Mouse (Mus musculus): ENCODE data around the gene Slc41a2. TPM values are rescaled to one million over a fixed set of nuclear protein-coding genes. Genes with fewer than 3 reads are reported as not detected.

Slc41a2 gene
- polyA plus RNA-seq, 1 experiment = not detected

GRCm38 (mm10) chr10:83294746-83295145 lies 42.9 kb downstream of the Slc41a2 start:
- Histone ChIP-seq H3K4me1 (ENCODE audit: control insufficient read depth, insufficient read depth, low read length) (no peaks in the 10 kb centered on the region), H3K27ac (ENCODE audit: insufficient read depth, low read length) (no peak overlapping the region), H3K4me3 (ENCODE audit: low read depth, low read length) (no peak overlapping the region), H3K9ac (ENCODE audit: low read depth, poor library complexity, severe bottlenecking) (no peak overlapping the region), H3K9me3 (replicated peaks; ENCODE audit: control insufficient read depth, insufficient read depth, low read length, poor library complexity, severe bottlenecking) (no peaks in the 10 kb centered on the region), H3K36me3 (ENCODE audit: control insufficient read depth, insufficient read depth, low read length, poor library complexity, severe bottlenecking) (no peaks in the 10 kb centered on the region), H3K27me3 (ENCODE audit: control insufficient read depth, insufficient read depth, low read length, poor library complexity, severe bottlenecking) (no peaks in the 10 kb centered on the region)
- TF ChIP-seq EP300 (IDR thresholded peaks at IDR 0.05; ENCODE audit: insufficient read depth, low read depth, low read length) (no peak), CTCF (IDR thresholded peaks at IDR 0.05; ENCODE audit: low read depth, low read length) (no peak), POLR2A (IDR thresholded peaks at IDR 0.05; ENCODE audit: insufficient read depth, low read length) (no peak)

- Histone ChIP-seq H3K4me1 (ENCODE audit: control insufficient read depth, insufficient read depth, low read length) (no peaks in the 10 kb centered on the region), H3K27ac (ENCODE audit: insufficient read depth, low read length) (no peak overlapping the region), H3K36me3 (ENCODE audit: control insufficient read depth, insufficient read depth, low read length, poor library complexity, severe bottlenecking) (no peaks in the 10 kb centered on the region), H3K4me3 (ENCODE audit: low read depth, low read length) (no peak overlapping the region), H3K9ac (ENCODE audit: low read depth, poor library complexity, severe bottlenecking) (no peak overlapping the region), H3K27me3 (ENCODE audit: control insufficient read depth, insufficient read depth, low read length, poor library complexity, severe bottlenecking) (no peaks in the 10 kb centered on the region), H3K9me3 (replicated peaks; ENCODE audit: control insufficient read depth, insufficient read depth, low read length, poor library complexity, severe bottlenecking) (no peaks in the 10 kb centered on the region)
- TF ChIP-seq EP300 (IDR thresholded peaks at IDR 0.05; ENCODE audit: insufficient read depth, low read depth, low read length) = no peak
These were observed 44.3 kb downstream of the Slc41a2 start for GRCm38 (mm10) chr10:83293352-83293751.

- TF ChIP-seq CTCF (IDR thresholded peaks at IDR 0.05; ENCODE audit: low read depth, low read length) (no peak), EP300 (IDR thresholded peaks at IDR 0.05; ENCODE audit: insufficient read depth, low read depth, low read length) (no peak), POLR2A (IDR thresholded peaks at IDR 0.05; ENCODE audit: insufficient read depth, low read length) (no peak)
- Histone ChIP-seq H3K36me3 (ENCODE audit: control insufficient read depth, insufficient read depth, low read length, poor library complexity, severe bottlenecking) (no peaks in the 10 kb centered on the region), H3K9ac (ENCODE audit: low read depth, poor library complexity, severe bottlenecking) (no peak overlapping the region), H3K27me3 (ENCODE audit: control insufficient read depth, insufficient read depth, low read length, poor library complexity, severe bottlenecking) (no peaks in the 10 kb centered on the region), H3K4me3 (ENCODE audit: low read depth, low read length) (no peak overlapping the region), H3K27ac (ENCODE audit: insufficient read depth, low read length) (no peak overlapping the region), H3K4me1 (ENCODE audit: control insufficient read depth, insufficient read depth, low read length) (no peaks in the 10 kb centered on the region), H3K9me3 (replicated peaks; ENCODE audit: control insufficient read depth, insufficient read depth, low read length, poor library complexity, severe bottlenecking) (no peaks in the 10 kb centered on the region)
These were observed 46.0 kb downstream of the Slc41a2 start for GRCm38 (mm10) chr10:83291731-83292130.

GRCm38 (mm10) chr10:83287828-83288227 lies 49.9 kb downstream of the Slc41a2 start:
- H3K27me3 ChIP-seq (ENCODE audit: control insufficient read depth, insufficient read depth, low read length, poor library complexity, severe bottlenecking) = no peaks in the 10 kb centered on the region
- H3K36me3 ChIP-seq (ENCODE audit: control insufficient read depth, insufficient read depth, low read length, poor library complexity, severe bottlenecking) = no peaks in the 10 kb centered on the region
- H3K9me3 ChIP-seq (replicated peaks; ENCODE audit: control insufficient read depth, insufficient read depth, low read length, poor library complexity, severe bottlenecking) = no peaks in the 10 kb centered on the region
- TF ChIP-seq EP300 (IDR thresholded peaks at IDR 0.05; ENCODE audit: insufficient read depth, low read depth, low read length) (no peak), POLR2A (IDR thresholded peaks at IDR 0.05; ENCODE audit: insufficient read depth, low read length) (no peak)
- no peak overlapping the region for H3K4me3 ChIP-seq (ENCODE audit: low read depth, low read length)
- no peak overlapping the region for H3K27ac ChIP-seq (ENCODE audit: insufficient read depth, low read length)
- no peaks in the 10 kb centered on the region for H3K4me1 ChIP-seq (ENCODE audit: control insufficient read depth, insufficient read depth, low read length)
- no peak overlapping the region for H3K9ac ChIP-seq (ENCODE audit: low read depth, poor library complexity, severe bottlenecking)

GRCm38 (mm10) chr10:83286399-83286798 lies 51.3 kb downstream of the Slc41a2 start:
- H3K27ac ChIP-seq (ENCODE audit: insufficient read depth, low read length) = no peak overlapping the region
- no peak overlapping the region for H3K4me3 ChIP-seq (ENCODE audit: low read depth, low read length)
- no peak overlapping the region for H3K9ac ChIP-seq (ENCODE audit: low read depth, poor library complexity, severe bottlenecking)
- H3K27me3 ChIP-seq (ENCODE audit: control insufficient read depth, insufficient read depth, low read length, poor library complexity, severe bottlenecking) = no peaks in the 10 kb centered on the region
- TF ChIP-seq POLR2A (IDR thresholded peaks at IDR 0.05; ENCODE audit: insufficient read depth, low read length) (no peak), EP300 (IDR thresholded peaks at IDR 0.05; ENCODE audit: insufficient read depth, low read depth, low read length) (no peak), CTCF (IDR thresholded peaks at IDR 0.05; ENCODE audit: low read depth, low read length) (no peak)
- H3K36me3 ChIP-seq (ENCODE audit: control insufficient read depth, insufficient read depth, low read length, poor library complexity, severe bottlenecking) = no peaks in the 10 kb centered on the region
- H3K9me3 ChIP-seq (replicated peaks; ENCODE audit: control insufficient read depth, insufficient read depth, low read length, poor library complexity, severe bottlenecking) = no peaks in the 10 kb centered on the region
- H3K4me1 ChIP-seq (ENCODE audit: control insufficient read depth, insufficient read depth, low read length) = no peaks in the 10 kb centered on the region

- no peak for TF ChIP-seq CTCF (IDR thresholded peaks at IDR 0.05; ENCODE audit: low read depth, low read length)
- no peak for TF ChIP-seq EP300 (IDR thresholded peaks at IDR 0.05; ENCODE audit: insufficient read depth, low read depth, low read length)
- TF ChIP-seq POLR2A (IDR thresholded peaks at IDR 0.05; ENCODE audit: insufficient read depth, low read length) = no peak
- Histone ChIP-seq H3K9me3 (replicated peaks; ENCODE audit: control insufficient read depth, insufficient read depth, low read length, poor library complexity, severe bottlenecking) (no peaks in the 10 kb centered on the region), H3K4me1 (ENCODE audit: control insufficient read depth, insufficient read depth, low read length) (no peaks in the 10 kb centered on the region), H3K27me3 (ENCODE audit: control insufficient read depth, insufficient read depth, low read length, poor library complexity, severe bottlenecking) (no peaks in the 10 kb centered on the region), H3K9ac (ENCODE audit: low read depth, poor library complexity, severe bottlenecking) (no peak overlapping the region), H3K36me3 (ENCODE audit: control insufficient read depth, insufficient read depth, low read length, poor library complexity, severe bottlenecking) (no peaks in the 10 kb centered on the region), H3K27ac (ENCODE audit: insufficient read depth, low read length) (no peak overlapping the region), H3K4me3 (ENCODE audit: low read depth, low read length) (no peak overlapping the region)
These were observed 51.9 kb downstream of the Slc41a2 start for GRCm38 (mm10) chr10:83285724-83286256.

All from ES-Bruce4 (cell line).